Mouse (Mus musculus) cerebellum, postnatal 4 days (tissue): Measurements from ENCODE around the gene Tpm4.

ENCODE experiments used
- DNase-seq, 2 experiments: peaks; one replicate each; pipeline ENCODE4 v3.0.0; 2022; ENCODE audit warnings: low spot score in 2 of 2, mixed read lengths in 1 of 2

Tpm4 gene

DNA sequence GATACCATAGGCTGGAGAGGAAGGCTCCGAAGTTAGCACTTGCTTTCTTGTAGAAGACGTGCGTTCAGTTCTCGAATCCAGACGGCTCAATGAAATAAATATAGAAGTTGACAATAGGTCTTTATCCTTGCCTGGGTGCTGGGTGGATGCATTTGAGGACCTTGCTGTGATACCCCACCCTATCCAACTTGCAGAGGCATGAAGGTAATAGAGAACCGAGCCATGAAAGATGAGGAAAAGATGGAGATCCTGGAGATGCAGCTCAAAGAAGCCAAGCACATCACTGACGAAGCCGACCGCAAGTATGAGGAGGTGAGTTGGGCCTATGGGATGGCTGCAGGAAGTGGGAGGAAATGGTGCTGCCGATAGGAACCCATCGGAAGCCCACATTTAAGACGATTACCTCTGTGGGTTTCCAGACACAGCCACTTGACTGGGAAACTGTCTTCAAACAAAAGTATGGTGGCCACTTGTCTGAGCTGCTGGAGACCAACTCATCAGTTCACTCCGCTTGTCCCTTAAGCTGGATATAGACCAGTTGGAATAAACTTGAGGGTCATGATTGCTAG, 8.6 kb downstream of the Tpm4 start:
- no peak for DNase-seq

- DNase-seq = no peak
These were observed 9.7 kb downstream of the Tpm4 start for GRCm38 (mm10) chr8:72144345-72144975.

- DNase-seq = no peak
These were observed 10.7 kb downstream of the Tpm4 start for GRCm38 (mm10) chr8:72145511-72145910.

DNA sequence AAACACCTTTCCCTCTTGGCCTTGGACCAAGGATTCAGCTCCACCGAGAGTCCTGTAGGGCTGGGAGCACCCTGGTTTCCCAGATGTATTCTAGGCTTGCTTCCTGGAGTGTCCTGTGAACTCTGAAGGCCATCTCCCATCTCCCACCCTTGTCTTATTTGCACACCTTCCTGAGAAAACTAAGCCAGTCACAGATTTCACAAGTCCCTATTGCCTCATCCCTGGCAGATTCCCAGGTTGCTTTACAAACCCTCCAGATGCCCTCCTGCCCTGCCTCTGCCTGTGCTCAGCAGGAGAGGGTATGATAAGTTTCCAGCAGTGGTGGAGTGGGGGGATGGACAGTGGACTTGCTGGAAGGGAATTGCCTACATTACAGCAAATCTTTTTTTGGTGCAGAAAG, 11.3 kb downstream of the Tpm4 start:
- no peak for DNase-seq

- no peak for DNase-seq
These were observed 11.8 kb downstream of the Tpm4 start for GRCm38 (mm10) chr8:72146556-72146955.

DNA sequence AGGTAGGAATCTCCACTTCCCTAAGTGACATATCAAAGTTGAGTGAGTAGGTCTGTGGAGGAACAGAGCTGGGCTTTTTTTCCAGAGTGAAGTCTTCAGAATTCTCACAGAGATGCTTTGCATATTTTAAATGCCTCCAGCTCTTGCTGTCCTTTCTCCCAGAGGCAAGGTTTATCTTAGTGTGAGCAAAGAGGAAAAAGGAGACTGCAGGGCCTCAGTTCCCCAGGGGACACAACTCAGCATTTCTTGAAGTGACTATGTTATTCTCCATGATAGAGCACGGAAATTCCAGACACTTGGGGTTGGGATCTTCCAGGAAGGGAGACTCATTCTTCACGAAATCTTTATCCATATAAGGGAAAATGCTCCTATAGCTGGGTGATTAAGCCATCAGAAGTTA, 12.5 kb downstream of the Tpm4 start:
- DNase-seq = no peak

- DNase-seq = no peak
These were observed 14.3 kb downstream of the Tpm4 start for GRCm38 (mm10) chr8:72149056-72149455.

DNA sequence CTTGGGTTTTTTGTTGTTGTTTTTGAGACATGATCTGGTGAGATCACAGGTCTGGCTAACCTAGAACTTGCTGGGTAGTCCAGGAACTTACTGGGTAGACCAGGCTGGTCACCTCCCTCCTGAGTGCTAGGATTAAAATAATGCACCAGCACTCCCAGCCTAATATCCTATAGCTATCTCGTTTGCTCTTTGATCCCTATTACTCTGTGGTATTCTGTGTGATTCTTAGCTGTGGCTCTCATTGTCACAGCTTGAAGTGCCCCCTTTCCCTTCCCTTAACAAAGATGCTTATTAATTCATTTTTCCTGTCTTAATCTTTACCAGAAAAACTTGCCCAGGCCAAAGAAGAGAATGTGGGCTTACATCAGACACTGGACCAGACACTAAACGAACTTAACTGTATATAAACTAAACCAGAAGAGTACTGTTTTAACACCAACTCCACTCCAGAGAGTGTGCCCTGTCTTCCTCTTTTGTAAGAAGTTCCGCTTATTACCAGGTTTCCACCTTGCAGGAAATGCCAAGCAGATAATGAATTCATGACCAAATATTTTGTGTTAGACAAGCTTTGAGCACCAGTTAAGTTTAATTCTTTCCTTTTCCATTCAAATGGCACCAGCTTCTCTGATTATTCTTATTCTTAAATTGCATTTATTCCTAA, 16.8 kb downstream of the Tpm4 start:
- no peak for DNase-seq

DNA sequence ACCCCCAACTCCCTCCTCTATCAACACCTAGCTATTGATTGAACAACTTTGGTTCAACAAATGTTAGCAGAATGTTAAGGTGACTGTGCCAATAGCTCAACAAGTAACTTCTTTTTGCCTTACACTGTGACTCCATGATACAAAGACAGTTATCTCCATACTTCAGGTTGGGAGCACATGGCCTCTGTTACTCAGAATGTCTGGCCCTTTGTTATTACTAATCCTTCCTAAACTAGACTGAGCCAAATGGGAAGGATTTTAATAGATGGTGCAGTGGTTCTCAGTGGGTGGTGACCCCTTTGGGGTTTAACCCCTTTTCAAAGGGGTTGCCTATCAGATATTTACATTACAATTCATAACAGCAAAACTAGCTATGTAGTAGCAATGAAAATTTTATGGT, 18.6 kb downstream of the Tpm4 start:
- DNase-seq = no peak

GRCm38 (mm10) chr8:72158096-72158495, 23.3 kb downstream of the Tpm4 start:
- no peak for DNase-seq

- DNase-seq = no peak
These were observed 24.0 kb downstream of the Tpm4 start for GRCm38 (mm10) chr8:72158726-72159125.

GRCm38 (mm10) chr8:72160007-72160406, 25.2 kb downstream of the Tpm4 start:
- no peak for DNase-seq

GRCm38 (mm10) chr8:72160707-72161697, 26.2 kb downstream of the Tpm4 start, which contains the start of gene Rab8a:
Gene Rab8a, plus strand, starts transcription at chr8:72161200.
- DNase-seq = peak; percentile 100

DNA sequence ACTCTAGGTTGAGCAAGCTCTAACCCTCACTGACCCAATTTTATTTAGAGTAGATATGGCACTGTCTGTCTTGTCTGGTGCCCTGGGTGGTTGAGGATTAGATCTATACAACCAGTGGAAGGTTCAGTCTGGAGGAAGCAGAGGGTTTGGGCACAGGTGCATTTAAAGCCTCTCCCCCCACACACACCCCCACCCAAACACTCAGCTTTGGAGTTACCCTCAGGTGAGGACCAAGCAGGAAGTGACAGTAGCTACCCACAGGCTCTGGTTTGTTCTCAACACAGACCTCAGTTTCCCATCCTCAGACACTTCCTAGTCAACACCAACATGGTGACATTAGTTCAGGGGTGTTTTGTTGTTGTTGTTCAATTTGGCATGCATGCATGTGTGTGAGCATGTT, 28.0 kb downstream of the Tpm4 start:
- no peak for DNase-seq

DNA sequence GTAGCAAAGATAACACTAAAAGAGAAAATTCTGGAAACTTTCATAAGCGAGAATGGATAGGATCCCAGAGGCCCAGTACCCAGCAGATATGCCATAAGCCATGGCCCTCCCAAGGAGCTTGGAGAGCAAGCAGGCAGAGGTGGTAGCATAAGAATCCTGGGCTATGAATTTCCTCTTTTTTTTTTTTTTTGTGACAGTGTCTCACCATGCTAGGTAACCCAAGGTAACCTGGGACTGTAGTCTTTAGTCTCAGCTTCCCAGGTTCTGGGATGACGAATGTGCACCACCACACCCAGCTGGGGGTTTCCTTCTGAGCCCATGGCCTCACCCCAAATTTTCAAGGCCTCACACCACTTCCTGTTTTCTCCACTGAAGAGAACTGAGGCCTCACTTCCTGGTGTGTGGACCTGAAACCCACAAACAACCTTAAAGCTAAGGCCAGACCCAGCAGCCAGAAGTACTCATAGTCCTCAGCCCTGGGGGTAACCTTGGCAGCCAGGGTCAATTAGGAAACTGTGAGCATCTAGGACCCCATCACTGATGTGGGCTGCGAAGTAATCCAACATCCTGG, 34.4 kb downstream of the Tpm4 start:
- DNase-seq = no peak

GRCm38 (mm10) chr8:72169681-72170249, 35.0 kb downstream of the Tpm4 start:
- DNase-seq = no peak

DNA sequence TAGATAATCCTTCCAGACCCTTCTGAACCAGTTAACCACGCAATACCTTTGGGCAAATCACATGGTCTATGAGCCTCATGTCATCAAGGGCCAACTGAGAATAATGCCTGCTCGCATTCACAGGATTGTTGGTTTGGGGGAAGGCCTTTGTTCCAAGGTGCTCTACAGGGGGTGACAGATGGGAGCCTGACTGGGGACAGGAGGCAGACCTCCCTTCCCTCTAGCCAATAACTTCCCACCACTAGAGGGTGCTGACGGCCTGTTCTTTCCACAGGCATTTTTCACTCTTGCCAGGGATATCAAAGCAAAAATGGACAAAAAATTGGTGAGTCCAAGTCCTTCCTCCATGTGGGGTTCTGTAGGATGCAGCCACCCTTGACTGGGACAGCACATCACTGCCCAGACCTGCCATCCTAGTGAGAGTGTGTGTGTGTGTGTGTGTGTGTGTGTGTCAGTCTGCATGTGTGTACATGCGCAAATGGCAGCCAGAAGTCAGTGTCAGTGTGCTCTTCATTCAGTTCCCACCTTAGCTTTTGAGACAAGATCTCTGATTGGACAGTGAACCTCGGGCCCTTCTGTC, 42.7 kb downstream of the Tpm4 start:
- peak; percentile 34 to 79 for DNase-seq

- no peak for DNase-seq
These were observed 48.9 kb downstream of the Tpm4 start for GRCm38 (mm10) chr8:72183554-72184202.

DNA sequence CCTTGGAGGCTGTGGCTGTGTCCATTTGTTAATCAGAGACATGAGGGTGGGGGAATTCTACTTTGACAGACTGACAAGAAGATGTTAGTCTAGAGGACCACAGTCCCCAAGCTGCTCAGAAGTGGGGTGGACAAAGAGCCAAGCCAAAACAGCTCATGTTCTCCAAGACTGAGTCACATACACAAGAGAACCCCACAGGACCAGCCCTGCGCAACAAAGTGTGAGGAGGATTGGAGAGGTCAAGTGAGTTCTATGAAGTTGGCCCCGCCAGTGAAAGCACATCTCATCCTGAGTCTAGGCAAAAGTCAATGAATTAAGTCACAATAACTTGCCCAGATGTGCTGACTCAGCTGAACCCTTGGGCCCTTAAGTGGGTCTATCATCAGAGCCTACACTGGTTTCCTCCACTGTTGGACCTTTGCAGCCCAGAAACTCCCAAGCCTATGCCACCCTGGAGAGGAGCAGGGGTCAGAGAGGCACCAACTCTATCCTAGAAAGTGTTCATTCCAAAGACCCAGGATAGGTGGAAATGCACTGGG, 53.1 kb downstream of the Tpm4 start:
- no peak for DNase-seq
